Mouse (Mus musculus) layer of hippocampus, postnatal 10 days (tissue): ENCODE measurements around the gene Hist2h2be. TPM values are rescaled to one million over a fixed set of nuclear protein-coding genes. Genes with fewer than 3 reads are reported as not detected.
"Not testable (repeated sequence)": the region's sequence is repeated elsewhere in the genome, so short reads cannot be mapped to it uniquely, and the experiment has no call there.

ENCODE experiments used
- DNase-seq, 2 experiments: peaks; one replicate each; pipeline ENCODE4 v3.0.0; 2021; ENCODE audit warnings: low spot score in 2 of 2
- total RNA-seq, 2 experiments: library from RNA; stranded (reverse); gene quantifications; 2 replicates each; pipeline ENCODE4 v1.2.3; 2021

Hist2h2be gene
- total RNA-seq, 2 experiments from 2014 or later = 3.9 TPM

DNA sequence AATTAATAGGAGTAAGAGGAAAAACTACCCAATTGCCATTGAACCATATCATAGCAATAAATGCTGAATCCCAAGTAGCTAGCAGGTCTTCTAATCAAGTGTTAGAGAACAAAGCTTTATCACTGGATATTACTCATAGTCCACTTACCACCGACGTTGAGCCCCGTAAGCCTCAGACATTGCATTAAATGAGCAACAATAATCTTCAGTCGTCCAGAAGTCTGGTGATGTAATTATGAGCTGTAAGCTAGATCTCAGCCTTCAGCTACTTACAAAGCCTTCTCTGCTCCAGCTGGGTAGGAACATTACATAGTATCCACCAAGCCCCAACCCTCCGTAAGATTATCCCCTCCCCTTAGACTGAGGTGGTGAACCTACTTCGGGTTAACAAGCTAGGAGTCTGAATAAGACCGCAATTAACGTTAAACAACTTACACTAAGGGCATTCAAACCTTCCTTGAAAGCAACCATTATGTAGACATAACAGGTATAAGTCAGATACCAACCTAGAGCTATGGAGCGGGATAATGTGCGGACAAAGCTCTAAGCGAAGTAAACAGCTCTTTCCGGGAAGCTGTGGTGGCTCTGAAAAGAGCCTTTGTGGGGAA lies 17.1 kb downstream of the Hist2h2be start:
- no peak for DNase-seq

DNA sequence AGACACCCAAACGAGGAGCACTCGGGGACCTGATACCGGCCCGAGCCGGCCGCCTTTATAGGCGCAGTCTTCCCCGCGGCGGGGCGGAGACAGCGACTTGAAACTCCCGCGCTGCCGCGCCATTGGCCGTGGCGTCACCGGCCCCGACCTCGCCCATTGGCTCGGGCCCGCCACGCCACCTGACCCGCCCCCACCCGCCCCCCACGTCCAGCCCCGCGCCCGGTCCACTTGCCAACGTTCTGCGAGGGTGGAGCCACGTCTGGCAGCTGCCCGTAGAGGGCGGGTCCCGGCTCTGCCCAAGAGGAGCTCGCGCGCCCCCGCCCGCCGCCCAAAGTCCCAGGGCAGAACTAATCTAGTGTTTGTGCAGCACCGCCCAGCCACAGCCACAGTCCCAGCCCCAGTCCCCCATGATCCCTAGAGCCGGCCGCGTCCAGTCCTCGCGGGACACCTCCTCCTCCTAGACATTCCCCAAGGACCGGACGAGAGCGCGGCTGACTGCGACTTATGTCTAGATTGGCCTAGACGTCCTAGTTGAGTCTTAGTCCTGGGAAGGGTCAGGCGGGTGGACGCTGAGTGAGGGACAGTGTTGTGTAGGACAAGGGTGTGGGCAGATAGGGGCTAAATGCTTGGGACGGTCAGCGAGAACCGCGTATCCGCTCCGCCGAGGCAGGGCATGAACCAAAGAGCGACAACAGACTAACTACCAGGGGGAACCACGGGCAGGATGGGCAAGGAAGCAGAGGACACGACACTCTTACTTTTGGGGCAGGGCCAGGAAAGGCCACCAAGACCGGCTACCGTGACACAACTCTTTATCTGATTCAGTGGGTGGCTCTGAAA lies 18.3 kb downstream of the Hist2h2be start, which contains the start of gene Hist2h3c2:
TSS of gene Hist2h3c2 (minus strand) at position 174 of the 840 bp plus-strand sequence.
- DNase-seq = peak; percentile 25 to 38

DNA sequence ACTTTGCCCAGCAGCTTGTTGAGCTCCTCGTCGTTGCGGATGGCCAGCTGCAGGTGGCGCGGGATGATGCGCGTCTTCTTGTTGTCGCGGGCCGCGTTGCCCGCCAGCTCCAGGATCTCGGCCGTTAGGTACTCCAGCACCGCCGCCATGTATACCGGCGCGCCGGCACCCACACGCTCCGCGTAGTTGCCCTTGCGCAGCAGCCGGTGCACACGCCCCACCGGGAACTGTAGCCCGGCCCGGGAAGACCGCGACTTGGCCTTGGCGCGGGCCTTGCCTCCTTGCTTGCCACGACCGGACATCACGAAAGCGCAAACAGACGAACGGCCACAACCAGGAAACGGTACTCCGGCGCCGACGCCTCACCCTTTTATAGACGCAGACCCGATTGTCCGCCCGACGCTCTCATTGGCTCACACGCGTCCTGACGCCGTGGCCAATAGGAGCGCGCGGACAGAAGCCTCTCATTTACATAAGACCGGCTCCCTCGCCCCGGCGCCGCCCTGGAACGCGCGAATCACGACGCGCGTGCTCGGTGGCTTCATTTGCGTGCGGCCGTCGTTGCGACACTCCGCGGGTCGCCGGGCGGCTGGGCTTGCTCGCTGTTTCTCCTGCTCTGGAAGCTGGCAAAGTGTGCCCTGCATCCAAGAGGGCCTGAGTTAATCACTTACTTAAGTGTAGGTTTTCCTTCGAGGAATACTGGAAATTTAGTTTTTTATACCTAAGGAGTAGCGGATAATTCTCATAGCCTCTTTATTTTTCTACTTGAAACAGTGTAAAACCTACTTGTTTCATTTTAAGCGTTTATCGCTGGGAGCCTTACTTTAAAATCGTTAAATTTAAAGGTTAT lies 19.3 kb downstream of the Hist2h2be start, which contains the start of gene Hist2h2aa2:
TSS of gene Hist2h2aa2 (minus strand) at position 328 of the 850 bp plus-strand sequence.
- DNase-seq = peak; percentile 95 to 98

DNA sequence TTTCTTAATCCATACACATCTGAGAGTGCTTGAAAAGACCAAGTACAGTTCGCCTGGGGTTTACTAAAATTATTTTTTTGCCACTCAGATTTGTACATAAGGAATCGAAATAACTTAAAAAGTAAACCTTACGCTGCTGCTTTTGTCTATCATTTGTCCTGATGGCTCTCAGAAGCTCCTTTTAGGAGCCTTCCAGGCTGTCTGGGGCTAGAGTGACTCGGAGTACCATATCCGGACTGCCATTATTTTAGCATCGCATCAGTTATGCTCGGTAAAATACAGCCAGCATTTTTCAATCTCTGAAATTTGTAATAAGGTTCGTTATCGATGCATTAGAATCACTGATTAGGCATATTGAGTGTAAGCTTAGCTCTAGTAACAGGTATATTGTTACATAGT lies 19.9 kb downstream of the Hist2h2be start:
- no peak for DNase-seq

DNA sequence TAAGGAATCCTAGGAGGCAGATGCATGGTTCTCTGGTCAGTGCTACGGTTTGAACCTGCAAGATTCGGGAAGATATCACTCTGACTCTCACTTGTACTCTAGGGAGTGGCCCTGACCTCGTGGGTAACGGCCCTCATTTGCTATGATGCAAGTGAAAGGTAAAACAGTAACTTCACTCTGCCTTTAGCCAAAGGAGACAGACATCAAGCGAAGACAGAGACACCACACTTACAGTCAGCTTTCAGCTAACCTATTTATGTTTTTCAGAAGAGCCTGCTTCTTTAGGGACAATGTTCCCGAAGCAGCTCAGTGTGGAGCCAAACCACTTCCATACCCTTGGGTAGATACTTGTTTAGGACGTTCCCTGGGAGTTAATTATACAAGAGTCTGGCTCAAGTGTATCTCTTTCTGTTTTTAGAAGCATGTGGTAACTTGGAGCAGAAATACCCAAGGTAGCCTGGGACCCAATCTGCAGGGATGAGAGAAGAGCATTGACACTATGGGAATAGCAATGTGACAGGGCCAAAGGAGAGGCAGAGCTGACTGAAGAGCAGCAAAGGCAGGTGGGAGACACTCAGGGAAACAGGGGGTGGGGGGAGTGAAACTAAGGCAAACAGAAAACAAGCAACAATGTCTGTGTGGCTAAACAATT lies 23.1 kb downstream of the Hist2h2be start:
- DNase-seq = no peak

DNA sequence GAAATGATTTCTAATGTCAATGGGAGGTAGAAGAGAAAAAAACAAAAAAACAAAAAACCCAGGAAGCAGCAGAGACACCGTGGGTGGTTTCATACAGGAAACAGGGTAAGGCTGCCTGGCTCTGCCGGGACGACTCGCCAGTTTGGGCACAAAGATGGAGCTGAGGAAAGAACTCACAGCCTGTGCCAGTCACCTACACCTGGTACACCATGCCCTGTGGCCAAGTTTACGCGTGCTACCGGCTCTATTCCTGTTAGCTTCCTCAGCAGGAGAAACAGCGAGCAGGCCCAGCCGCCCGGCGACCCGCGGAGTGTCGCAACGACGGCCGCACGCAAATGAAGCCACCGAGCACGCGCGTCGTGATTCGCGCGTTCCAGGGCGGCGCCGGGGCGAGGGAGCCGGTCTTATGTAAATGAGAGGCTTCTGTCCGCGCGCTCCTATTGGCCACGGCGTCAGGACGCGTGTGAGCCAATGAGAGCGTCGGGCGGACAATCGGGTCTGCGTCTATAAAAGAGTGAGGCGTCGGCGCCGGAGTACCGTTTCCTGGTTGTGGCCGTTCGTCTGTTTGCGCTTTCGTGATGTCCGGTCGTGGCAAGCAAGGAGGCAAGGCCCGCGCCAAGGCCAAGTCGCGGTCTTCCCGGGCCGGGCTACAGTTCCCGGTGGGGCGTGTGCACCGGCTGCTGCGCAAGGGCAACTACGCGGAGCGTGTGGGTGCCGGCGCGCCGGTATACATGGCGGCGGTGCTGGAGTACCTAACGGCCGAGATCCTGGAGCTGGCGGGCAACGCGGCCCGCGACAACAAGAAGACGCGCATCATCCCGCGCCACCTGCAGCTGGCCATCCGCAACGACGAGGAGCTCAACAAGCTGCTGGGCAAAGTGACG lies 24.3 kb downstream of the Hist2h2be start, which contains the start of gene Hist2h2aa1:
TSS of gene Hist2h2aa1 (plus strand) at position 495 of the 884 bp plus-strand sequence.
- peak; percentile 82 to 87 for DNase-seq

DNA sequence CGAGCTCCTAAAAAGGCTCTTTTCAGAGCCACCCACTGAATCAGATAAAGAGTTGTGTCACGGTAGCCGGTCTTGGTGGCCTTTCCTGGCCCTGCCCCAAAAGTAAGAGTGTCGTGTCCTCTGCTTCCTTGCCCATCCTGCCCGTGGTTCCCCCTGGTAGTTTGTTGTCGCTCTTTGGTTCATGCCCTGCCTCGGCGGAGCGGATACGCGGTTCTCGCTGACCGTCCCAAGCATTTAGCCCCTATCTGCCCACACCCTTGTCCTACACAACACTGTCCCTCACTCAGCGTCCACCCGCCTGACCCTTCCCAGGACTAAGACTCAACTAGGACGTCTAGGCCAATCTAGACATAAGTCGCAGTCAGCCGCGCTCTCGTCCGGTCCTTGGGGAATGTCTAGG lies 25.1 kb downstream of the Hist2h2be start:
- DNase-seq = not testable (repeated sequence)

DNA sequence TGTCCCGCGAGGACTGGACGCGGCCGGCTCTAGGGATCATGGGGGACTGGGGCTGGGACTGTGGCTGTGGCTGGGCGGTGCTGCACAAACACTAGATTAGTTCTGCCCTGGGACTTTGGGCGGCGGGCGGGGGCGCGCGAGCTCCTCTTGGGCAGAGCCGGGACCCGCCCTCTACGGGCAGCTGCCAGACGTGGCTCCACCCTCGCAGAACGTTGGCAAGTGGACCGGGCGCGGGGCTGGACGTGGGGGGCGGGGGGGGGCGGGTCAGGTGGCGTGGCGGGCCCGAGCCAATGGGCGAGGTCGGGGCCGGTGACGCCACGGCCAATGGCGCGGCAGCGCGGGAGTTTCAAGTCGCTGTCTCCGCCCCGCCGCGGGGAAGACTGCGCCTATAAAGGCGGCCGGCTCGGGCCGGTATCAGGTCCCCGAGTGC lies 25.5 kb downstream of the Hist2h2be start, which contains the start of gene Hist2h3c1:
TSS of gene Hist2h3c1 (plus strand) at position 259 of the 430 bp plus-strand sequence.
- DNase-seq = not testable (repeated sequence)

DNA sequence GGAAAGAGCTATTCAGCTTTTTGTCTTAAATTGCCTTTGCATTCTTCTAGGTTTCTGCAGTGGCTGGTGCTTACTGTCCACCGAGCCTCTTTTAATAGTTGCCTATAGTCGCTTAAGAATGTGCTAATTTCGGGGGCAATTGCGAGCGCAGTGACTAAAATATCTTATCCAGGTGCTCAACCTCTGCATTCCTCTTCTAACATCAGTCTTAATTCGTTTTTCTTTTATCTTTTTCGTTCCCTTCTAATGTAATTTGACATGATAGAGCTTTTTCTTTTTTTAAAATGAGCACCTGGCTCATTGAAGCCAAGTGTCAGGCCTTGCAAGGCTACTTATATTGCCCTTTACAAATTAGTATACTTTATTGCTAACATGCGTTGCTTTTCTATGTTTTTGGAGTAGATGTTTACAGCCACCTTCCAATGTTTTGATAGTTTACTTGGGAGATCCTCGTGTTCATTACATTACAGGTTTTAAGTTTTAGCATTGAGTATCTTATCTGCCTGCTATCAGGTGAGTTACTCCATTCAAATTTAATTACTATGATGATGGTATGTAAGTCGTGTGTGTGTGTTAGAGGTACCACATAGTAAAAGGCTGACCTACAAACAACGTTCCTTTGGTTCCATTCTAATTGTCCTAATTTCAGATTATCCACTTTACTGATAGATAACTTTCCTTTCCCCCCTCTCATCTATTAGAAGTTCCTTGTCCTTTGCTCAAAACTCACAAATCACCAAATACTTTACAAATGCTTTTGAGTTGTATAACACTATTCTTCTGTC lies 26.6 kb downstream of the Hist2h2be start:
- DNase-seq = no peak

DNA sequence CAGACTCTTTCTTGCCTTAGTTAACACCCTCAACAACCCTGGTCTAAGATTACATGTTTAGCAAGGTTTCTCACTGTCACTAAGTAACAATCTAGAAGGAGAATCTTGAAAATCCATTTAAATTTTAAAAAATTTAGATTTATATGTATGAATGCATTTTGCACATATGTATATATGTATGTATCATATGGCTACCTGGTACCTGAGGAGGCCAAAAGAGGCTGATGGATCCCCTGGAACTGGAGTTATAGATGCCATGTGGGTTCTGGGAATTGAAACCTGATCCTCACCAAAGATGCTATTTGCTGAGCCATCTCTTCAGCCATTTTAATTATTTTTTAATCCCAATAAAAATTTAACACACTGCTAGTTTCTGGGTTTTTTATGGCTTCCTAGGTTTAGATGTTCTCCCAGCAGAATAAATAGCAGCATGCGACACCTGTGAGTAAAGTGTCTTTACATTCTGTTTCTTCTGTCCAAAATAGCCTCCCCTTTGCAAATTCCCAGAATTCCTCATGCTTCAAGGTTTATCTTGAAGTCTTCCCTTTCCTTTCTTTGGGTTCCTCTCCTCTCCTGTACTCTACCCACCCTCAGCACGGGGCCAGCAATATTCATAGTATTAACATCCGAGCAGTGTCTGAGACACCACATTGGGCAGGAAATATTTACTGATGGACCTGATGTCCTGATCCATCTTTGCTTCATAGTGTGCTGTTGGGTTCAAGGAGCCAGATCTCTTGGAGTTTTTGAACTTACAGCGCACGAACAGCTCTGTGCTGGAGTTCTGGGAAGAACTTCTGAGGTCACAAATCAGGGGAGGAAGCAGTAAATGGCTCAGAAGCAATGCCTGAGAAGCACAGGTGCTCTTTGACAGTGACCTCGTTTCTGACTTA lies 27.5 kb downstream of the Hist2h2be start:
- no peak for DNase-seq

DNA sequence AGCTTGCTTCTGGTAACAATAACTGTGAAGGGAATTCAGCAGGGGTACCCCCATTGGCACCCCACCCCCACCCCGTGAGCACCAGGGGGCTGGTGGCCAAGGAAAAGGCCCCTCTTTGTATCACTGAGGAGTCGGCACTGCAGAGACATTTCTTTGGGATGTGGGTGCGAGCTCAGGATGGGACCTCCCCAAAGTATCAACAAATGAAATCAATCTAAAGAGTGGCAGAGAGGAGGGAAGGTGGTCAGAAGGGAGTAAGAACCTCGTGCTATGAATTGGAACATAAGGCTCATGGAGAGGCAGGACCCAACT lies 28.1 kb downstream of the Hist2h2be start:
- DNase-seq = no peak

DNA sequence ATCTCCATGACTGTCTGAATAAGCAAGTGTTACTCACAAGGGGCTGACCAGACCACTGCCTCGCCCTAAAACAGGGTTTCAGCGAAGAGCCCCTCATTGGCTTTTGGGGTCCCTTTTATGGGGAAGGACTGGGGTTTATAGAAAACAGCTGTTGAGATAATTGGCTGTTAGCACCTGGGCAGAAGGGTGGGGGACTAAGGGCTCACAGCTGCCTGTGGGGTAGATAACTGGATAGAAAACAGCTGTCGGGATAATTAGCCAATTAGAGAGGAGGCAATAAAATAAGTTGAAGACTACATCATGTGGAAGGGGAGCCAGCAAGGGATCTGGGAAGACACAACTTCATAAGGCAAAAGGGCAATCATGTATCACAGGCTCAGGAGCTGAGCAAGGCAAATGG lies 30.0 kb downstream of the Hist2h2be start:
- no peak for DNase-seq

DNA sequence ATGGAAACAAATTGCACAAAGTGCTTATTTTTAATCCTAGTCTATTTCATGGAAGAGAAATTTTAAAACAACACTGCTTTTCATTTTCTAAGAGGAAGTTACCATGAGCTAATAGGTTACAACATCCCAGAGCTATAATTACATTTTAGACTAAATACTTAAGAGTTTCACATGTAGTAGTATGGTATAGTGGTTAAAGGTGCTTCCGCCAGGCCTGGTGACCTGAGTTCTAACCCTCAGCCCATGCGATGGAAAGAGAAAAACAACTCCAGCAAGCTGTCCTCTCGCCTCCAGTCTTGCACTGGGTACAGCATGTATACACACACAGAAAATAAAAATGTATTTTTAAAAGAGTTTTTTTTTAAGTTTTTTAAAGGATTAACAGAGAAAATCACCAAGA lies 30.9 kb downstream of the Hist2h2be start:
- DNase-seq = no peak

DNA sequence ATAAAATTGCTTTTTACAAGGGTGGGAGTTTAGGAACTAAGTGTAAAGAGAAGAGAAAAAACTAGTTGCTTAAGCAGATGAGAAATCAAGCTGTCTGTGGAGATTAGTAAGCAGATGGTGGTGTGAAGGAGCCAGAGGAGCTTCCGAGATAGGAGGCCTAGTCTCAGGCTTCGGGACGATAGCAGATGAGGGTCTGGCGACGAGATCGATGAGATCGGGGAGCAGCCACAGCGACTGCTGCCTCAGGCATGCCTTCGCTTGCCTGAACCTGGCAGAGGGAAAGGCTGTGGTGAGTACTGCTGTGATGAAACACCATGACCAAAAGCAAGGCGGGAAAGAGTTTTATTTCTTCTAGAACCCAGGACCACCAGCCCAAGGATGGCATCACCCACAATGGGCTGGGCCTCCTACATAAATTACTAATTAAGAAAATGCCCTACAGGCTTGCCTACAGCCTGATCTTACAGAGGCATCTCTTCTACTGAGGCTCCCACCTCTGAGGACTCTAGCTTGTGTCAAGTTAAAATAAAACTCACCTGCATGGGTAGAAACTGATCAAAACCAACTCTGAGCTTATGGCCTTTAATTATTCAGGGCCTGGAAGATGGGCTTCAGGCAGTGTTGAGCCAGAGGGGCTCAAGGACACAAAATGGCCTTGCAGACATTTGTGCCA lies 33.9 kb downstream of the Hist2h2be start:
- peak in 1 of 2 experiments; percentile 26 for DNase-seq

DNA sequence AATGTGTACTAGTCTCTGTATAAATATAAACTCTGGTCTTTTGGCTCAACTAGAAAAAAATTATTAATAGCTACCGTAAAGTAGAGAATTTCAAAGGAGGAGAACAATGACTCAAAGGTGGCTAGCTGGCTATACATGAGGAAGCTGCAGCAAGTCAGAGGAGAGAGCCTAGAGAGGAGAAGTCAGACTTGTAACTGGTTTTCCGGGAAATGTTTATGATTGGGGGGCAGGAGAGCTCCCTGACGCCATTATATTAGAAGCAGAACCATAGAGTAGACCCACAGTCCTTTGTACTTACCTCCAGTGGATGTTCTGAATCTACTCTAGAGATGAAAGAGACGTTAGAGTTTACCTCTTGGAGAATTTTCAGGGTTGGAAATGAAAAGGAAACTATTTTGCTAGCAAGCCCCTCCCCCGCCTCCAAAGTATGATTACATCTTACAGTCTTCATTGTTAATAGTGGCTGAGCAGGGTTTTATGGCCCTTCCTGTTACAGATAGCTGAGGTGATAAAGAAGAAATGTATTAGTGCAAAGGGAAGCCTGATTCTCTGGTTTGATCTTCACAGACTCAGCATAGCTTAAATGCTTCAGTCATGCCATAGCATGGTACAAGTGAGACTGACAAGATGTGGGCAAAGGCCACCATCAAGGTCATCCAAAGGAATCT lies 35.1 kb downstream of the Hist2h2be start:
- DNase-seq = no peak

DNA sequence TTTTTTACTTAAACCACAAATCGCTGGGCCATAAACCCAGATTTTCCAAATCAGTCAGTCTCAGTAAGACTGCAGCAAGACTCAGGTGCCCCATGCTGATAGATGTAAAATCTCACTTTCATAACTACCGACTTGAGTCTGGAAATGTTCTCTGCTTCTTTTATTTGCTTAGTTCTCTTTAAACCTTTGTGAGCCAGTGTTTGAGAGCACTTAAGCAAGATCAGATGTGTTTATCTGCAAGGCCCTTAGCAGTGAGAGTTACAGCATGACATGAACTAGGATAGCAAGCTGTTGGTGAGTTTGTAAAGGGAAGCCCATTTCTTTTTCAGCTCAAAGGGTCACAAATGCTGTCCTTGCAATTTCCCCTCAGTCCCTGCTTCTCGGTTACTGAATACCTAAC lies 36.3 kb downstream of the Hist2h2be start:
- no peak for DNase-seq

DNA sequence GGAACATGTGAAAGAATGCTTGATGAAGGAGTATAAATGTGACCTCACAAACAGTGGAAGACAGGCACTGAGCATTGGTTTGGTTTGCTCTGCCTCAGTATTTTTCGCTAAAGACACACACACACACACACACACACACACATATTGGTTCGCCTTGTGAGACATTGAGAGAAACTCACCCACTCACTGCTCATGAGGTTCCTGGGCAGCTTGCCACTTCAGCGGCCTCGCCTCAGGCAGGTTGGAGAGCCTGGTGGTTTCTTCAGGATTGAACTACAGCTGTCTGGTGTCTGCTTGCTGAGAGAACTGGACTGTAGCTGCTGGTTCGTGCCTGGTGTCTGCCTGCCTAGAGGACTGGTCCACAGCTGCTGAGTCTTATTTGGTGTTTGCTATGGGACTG lies 39.3 kb downstream of the Hist2h2be start:
- DNase-seq = no peak
